Mouse (Mus musculus) left cerebral cortex, adult 2 months (tissue): ENCODE data around the gene Hnf1a. TPM values are rescaled to one million over a fixed set of nuclear protein-coding genes. Genes with fewer than 3 reads are reported as not detected.

Experiments
- DNase-seq, 2 experiments: peaks; one replicate each; pipeline ENCODE4 v3.0.0; 2021 to 2022; ENCODE audit warnings: low spot score in 2 of 2, mixed read lengths in 1 of 2; ENCODE audit errors: extremely low spot score in 1 of 2
- H3K27ac ChIP-seq: fragments of 200-600 bp; 2 replicates; pipeline ENCODE4 v1.8.1; 2022
- H3K4me3 ChIP-seq: fragments of 200-600 bp; 2 replicates; pipeline ENCODE4 v1.8.1; 2022
- CTCF ChIP-seq: fragments of 200-600 bp; IDR thresholded peaks from 2 replicates; pipeline ENCODE4 v1.8.1; 2022; ENCODE audit warnings: antibody characterized with exemption, mild to moderate bottlenecking, moderate library complexity
- intact Hi-C: fragments of 180-260 bp; cut with DNase I; formaldehyde crosslinking; loops from one replicate; pipeline ENCODE4 v1.15.1; 2025
- total RNA-seq, 2 experiments: library from RNA; stranded (reverse); gene quantifications; 2 replicates each; pipeline ENCODE4 v1.2.3; 2021

The Hnf1a gene
- total RNA-seq, 2 experiments from 2014 or later = not detected

GRCm38 (mm10) chr5:114978473-114978872 lies 7.6 kb upstream of the Hnf1a start:
- DNase-seq = no peak
- intact Hi-C loops = loop anchor here (2.0 to 5.0 kb wide), 3 partner anchors 129 to 256 kb away; partner anchors contain the start of gene Pop5
- no peak for TF ChIP-seq CTCF
- Histone ChIP-seq H3K4me3 (no peak overlapping the region), H3K27ac (no peak overlapping the region)

- intact Hi-C loops = loop anchor here (5.0 kb wide), 2 partner anchors 130 to 185 kb away; no protein-coding TSS in a partner anchor
- no peak overlapping the region for H3K4me3 ChIP-seq
- DNase-seq = no peak
- H3K27ac ChIP-seq = no peak overlapping the region
- no peak for TF ChIP-seq CTCF
Measured at GRCm38 (mm10) chr5:114976935-114977334, 6.0 kb upstream of the Hnf1a start.

GRCm38 (mm10) chr5:114973131-114973530 lies 2.2 kb upstream of the Hnf1a start:
- no peak overlapping the region for H3K27ac ChIP-seq
- intact Hi-C loops = no loop called here
- no peak for TF ChIP-seq CTCF

GRCm38 (mm10) chr5:114972201-114972600 lies 1.3 kb upstream of the Hnf1a start:
- intact Hi-C loops = no loop called here
- H3K4me3 ChIP-seq = no peak overlapping the region
- no peak overlapping the region for H3K27ac ChIP-seq
- no peak for DNase-seq
- TF ChIP-seq CTCF = no peak

More at GRCm38 (mm10) chr5:114973131-114973530, 2.2 kb upstream of the Hnf1a start:
- no peak overlapping the region for H3K4me3 ChIP-seq
- DNase-seq = no peak

GRCm38 (mm10) chr5:114969609-114970215 lies 1.2 kb downstream of the Hnf1a start:
- DNase-seq = no peak
- no peak for TF ChIP-seq CTCF
- intact Hi-C loops = no loop called here

GRCm38 (mm10) chr5:114969064-114969463 lies 1.8 kb downstream of the Hnf1a start:
- intact Hi-C loops = no loop called here
- no peak for TF ChIP-seq CTCF
- H3K4me3 ChIP-seq = no peak overlapping the region
- H3K27ac ChIP-seq = no peak overlapping the region
- DNase-seq = no peak

More at GRCm38 (mm10) chr5:114969609-114970215, 1.2 kb downstream of the Hnf1a start:
- Histone ChIP-seq H3K4me3 (no peak overlapping the region), H3K27ac (no peak overlapping the region)

- H3K27ac ChIP-seq = no peak overlapping the region
- no peak overlapping the region for H3K4me3 ChIP-seq
- intact Hi-C loops = no loop called here
- DNase-seq = no peak
- TF ChIP-seq CTCF = no peak
Measured at GRCm38 (mm10) chr5:114968651-114969050, 2.2 kb downstream of the Hnf1a start.

GRCm38 (mm10) chr5:114967523-114968268 lies 3.2 kb downstream of the Hnf1a start:
- no peak for TF ChIP-seq CTCF
- Histone ChIP-seq H3K27ac (no peak overlapping the region), H3K4me3 (no peak overlapping the region)
- intact Hi-C loops = no loop called here
- DNase-seq = no peak

- Histone ChIP-seq H3K27ac (no peak overlapping the region), H3K4me3 (no peak overlapping the region)
- DNase-seq = no peak
- intact Hi-C loops = no loop called here
- no peak for TF ChIP-seq CTCF
Measured at GRCm38 (mm10) chr5:114964967-114965898, 5.7 kb downstream of the Hnf1a start.

GRCm38 (mm10) chr5:114964315-114964966 lies 6.5 kb downstream of the Hnf1a start:
- intact Hi-C loops = no loop called here
- Histone ChIP-seq H3K27ac (no peak overlapping the region), H3K4me3 (no peak overlapping the region)
- DNase-seq = no peak
- no peak for TF ChIP-seq CTCF
